Mouse (Mus musculus) frontal cortex, postnatal 10 days (tissue): Measurements from ENCODE around the gene Ncdn.

ENCODE experiments used
- DNase-seq, 2 experiments: peaks; one replicate each; pipeline ENCODE4 v3.0.0; 2022; ENCODE audit warnings: low spot score in 2 of 2, mixed read lengths in 1 of 2

Gene Ncdn

DNA sequence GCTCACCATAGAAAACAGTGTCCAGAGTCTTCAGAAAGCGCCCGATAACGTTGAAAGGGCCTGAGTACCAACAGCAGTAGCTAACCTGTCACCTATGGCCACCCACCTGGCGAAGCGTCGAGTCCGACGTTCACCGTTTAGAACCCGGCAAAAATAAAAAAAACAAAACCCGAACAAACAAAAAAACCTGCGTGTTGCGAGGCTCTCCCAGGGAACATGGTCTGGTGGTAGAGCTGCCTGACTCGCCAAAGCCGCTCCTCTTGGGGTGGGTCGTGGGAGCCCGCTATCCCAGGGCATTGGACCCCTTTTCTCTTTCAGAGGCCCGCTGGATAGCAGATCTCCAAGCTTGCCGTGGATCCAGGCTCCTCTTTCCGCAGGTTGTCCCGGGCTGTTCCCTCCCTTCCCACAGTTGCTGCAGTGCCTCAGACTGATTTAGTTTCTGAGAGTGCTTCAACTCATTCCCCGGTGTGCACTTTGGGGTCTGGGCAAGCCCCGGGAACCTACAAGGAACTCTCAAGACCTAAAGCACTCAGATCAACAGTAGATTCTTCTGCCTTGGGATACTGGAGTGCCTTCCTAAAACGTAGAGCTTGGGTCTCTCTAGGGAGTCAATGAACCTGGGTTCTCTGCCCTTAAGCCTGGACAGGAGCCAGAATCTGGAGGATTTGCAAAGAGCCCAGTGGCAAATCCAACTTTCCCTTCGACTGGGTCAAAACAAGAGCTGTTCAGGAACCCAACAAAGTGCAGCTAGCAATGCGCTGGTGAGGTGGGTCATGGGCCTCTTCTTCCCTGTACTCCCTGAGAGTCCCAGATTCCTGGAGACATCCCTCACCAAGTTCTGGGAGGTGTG is 20.5 kb downstream of the Ncdn start:
- no peak for DNase-seq

DNA sequence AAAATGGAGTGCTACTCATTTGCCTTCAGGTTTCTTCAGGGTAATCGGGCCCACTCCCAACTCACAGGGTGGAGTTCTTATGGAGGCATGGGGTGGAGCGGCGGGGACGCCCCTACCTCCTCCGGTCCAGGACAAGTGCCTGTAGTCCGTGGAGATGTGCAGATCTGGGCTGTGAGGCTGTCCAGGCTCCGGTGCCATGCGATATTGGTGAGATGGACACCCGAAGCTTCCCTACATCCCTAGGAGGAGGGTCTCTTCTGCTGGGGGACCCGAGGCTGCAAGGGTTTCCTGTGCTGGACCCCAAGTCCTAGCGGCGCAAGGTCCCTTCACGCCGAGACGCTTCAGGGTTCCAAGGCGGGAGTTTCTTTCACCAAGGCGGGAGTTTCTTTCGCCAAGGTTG is 21.1 kb downstream of the Ncdn start:
- DNase-seq, result no peak

DNA sequence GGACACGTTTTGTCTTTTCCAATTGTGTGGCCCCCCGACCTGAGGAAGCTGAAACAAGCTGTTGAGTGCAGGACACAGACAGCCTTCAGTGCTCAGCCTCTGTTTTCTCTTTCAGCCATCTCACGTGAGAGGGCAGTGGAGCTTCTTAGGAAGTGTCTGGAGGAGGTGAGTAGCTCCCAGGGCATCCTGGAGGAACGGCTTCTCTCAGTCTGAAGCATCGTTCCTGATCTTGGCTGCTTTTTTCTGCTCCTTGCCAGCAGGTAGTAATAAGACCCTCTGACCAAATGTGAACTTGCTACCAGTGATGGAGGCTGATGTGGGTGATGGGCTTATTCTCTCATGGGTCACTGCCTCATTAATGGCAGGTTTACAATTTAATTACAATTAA is 45.8 kb downstream of the Ncdn start:
- DNase-seq, result no peak

DNA sequence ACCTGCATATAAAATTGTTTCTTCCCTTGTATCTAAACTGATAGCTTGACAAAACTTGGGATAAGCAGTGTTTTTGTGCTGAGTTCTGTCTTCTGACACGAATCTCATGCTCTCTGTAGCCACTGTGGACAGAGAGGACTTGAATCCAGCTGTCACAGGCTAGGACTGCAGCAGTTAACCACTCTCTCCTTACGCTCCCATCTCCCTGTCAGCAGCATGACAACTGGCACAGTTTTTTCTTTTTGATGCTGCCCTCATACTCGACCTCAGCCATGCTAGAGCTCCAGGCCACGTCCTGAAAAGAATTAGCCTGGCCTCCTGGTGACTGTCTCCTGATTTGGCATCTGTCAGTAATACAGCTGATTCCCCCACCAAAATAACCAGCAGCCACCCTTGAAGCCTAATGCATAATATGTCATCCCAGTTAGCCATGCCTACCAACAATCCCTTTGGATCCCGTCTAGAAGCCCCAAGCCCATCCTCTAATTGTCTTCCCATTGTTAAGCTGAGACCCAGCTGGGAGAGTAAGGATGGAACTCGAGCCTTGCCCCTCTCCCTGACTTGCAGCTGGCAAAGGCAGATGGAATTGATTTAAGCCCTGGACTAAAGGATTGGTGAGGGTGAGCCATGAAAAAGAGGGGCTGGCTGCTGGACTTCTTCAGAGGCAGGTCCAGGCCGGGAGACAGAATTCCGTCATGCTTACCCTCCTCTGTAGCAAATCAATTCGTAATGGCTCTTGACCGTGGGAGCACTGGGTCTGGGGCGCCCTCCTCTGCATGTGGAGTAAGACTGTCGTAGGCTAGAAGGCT is 46.4 kb downstream of the Ncdn start:
- DNase-seq, result no peak

DNA sequence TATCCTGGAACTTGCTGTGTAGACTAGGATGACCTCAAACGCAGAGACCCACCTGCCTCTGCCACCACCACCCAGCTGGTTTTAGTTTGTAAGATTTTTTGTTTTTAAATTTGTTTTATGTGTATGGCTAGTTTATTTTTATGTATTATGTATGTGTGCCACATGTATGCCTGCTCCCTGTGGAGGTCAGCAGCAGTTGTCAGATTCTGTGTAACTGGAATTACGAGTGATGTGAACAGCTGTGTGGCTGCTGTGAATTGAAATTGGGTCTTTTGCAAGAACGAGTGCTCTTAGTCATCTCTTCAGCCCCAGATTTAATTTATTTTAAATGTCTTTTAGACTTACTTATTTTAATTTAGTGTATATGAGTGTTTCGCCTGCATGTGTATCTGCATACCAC is 56.3 kb downstream of the Ncdn start:
- no peak for DNase-seq
